Mouse (Mus musculus): ENCODE measurements around the gene Spns3.

- TF ChIP-seq MYOD1 (IDR thresholded peaks at IDR 0.05; ENCODE audit: control insufficient read depth, insufficient read length, low read depth) (no peak), FOSL1 (IDR thresholded peaks at IDR 0.05; ENCODE audit: insufficient read depth, low read length, poor library complexity, severe bottlenecking) (no peak), CTCF (IDR thresholded peaks at IDR 0.05; ENCODE audit: control insufficient read depth, insufficient read depth, insufficient read length) (no peak), USF1 (IDR thresholded peaks at IDR 0.05; ENCODE audit: low read depth) (no peak), CEBPB (IDR thresholded peaks at IDR 0.05; ENCODE audit: low read depth) (no peak), MAX (IDR thresholded peaks at IDR 0.05) (no peak)
These were observed 26.4 kb upstream of the Spns3 start for GRCm38 (mm10) chr11:72576466-72577351.
